Mouse (Mus musculus) B cell, adult 62 days (primary cell): ENCODE measurements around the gene Olfr344. TPM values are rescaled to one million over a fixed set of nuclear protein-coding genes. Genes with fewer than 3 reads are reported as not detected.

Source experiments
- total RNA-seq: library from RNA; stranded (reverse); gene quantifications from 4 replicates; pipeline ENCODE4 v1.2.4, GENCODE M21; 2023

The Olfr344 gene
- not detected in 4 replicates for total RNA-seq

GRCm38 (mm10) chr2:36566362-36566761, at the start of gene Olfr344:
TSS of gene Olfr344 (plus strand) at chr2:36566662.

GRCm38 (mm10) chr2:36524698-36525097, 41.8 kb upstream of the Olfr344 start, which contains the start of gene Olfr342:
TSS of gene Olfr342 (plus strand) at chr2:36524998.

Other genes with a start within 250 kb of the Olfr344 start
- gene Olfr338, start 193.1 kb upstream of the Olfr344 start, total RNA-seq: not detected in 4 replicates
- gene Olfr339, start 147.7 kb upstream of the Olfr344 start, total RNA-seq: not detected in 4 replicates
- gene Olfr340, start 114.1 kb upstream of the Olfr344 start, total RNA-seq: not detected in 4 replicates
- gene Olfr341, start 84.2 kb upstream of the Olfr344 start, total RNA-seq: not detected in 4 replicates
- not detected in 4 replicates for gene Olfr342, start 41.7 kb upstream of the Olfr344 start, total RNA-seq
- gene Olfr345, start 73.4 kb downstream of the Olfr344 start, total RNA-seq: not detected in 4 replicates
- not detected in 4 replicates for gene Olfr346, start 119.1 kb downstream of the Olfr344 start, total RNA-seq
- gene Olfr347, start 165.2 kb downstream of the Olfr344 start, total RNA-seq: not detected in 4 replicates
- gene Olfr348, start 217.6 kb downstream of the Olfr344 start, total RNA-seq: not detected in 4 replicates
- gene Olfr50, start 223.9 kb downstream of the Olfr344 start, total RNA-seq: not detected in 4 replicates